In genomic region chr13:72629806-72630205, GRCm38 (mm10) we compare ENCODE assay signal across 11 mouse cellular contexts. TPM values are rescaled to one million over a fixed set of nuclear protein-coding genes. Genes with fewer than 3 reads are reported as not detected.
DNase-seq lines count a peak whose midpoint lies in the region; ATAC-seq and TF ChIP-seq lines count a peak whose summit lies in the region.
"Had no signal": no experiment of that assay in that cellular context is flagged by ENCODE, and none has a peak within 500 bp of the region (broad histone marks: within the 10 kb centered on the region; RNA-seq: fewer than 3 reads in every experiment).

No protein-coding gene starts in this region.

- peaks cover 50% of the 10 kb centered on the region for H3K4me1 ChIP-seq in forebrain, embryonic 10.5 days
- peaks cover 31% of the 10 kb centered on the region for H3K4me1 ChIP-seq in forebrain, embryonic 15.5 days
- H3K4me1 ChIP-seq in ES-E14 (ENCODE audit: control insufficient read depth in 2 of 2, insufficient read depth in 2 of 2, low read length in 2 of 2, poor library complexity in 1 of 2): peaks cover 0 to 8% of the 10 kb centered on the region in 2 experiments; a peak in 1 of 4 replicates
- H3K4me1 ChIP-seq in hindbrain, embryonic 10.5 days (replicated peaks): peaks cover 93% of the 10 kb centered on the region
- peaks cover 30% of the 10 kb centered on the region for H3K4me1 ChIP-seq in midbrain, embryonic 14.5 days (ENCODE audit: control insufficient read depth, insufficient read depth, low read length)

- peak overlapping the region; percentile 65 for H3K4me3 ChIP-seq in forebrain, embryonic 10.5 days
- H3K4me3 ChIP-seq in forebrain, embryonic 15.5 days: no peak overlapping the region
- H3K4me3 ChIP-seq in ES-E14 (ENCODE audit: insufficient read depth in 1 of 2, low read depth in 1 of 2, low read length in 2 of 2, poor library complexity in 1 of 2, severe bottlenecking in 1 of 2): peak overlapping the region; percentile 5 to 16; a peak in 3 of 4 replicates
- H3K4me3 ChIP-seq in hindbrain, embryonic 10.5 days: peak overlapping the region; percentile 91
- peak overlapping the region; percentile 75 for H3K4me3 ChIP-seq in midbrain, embryonic 14.5 days (replicated peaks; ENCODE audit: low read depth, low read length)

- H3K4me2 ChIP-seq in forebrain, embryonic 15.5 days (replicated peaks): no peak overlapping the region
- peak overlapping the region; percentile 79 for H3K4me2 ChIP-seq in midbrain, embryonic 14.5 days (ENCODE audit: low read length)

- H3K9ac ChIP-seq in forebrain, embryonic 15.5 days (replicated peaks): no peak overlapping the region
- H3K9ac ChIP-seq in ES-E14 (ENCODE audit: insufficient read depth, low read depth, low read length, poor library complexity, severe bottlenecking): no peak overlapping the region
- peak overlapping the region; percentile 92 for H3K9ac ChIP-seq in midbrain, embryonic 14.5 days (replicated peaks; ENCODE audit: low read length)

- no peaks in the 10 kb centered on the region for H3K9me3 ChIP-seq in forebrain, embryonic 10.5 days
- H3K9me3 ChIP-seq in forebrain, embryonic 15.5 days: no peaks in the 10 kb centered on the region
- no peaks in the 10 kb centered on the region for H3K9me3 ChIP-seq in ES-E14 (ENCODE audit: control insufficient read depth, insufficient read depth, low read depth, low read length)
- no peaks in the 10 kb centered on the region for H3K9me3 ChIP-seq in hindbrain, embryonic 10.5 days
- H3K9me3 ChIP-seq in midbrain, embryonic 14.5 days (ENCODE audit: control insufficient read depth, low read length): no peaks in the 10 kb centered on the region

- ATAC-seq in forebrain, embryonic 15.5 days (replicated peaks): no peak
- ATAC-seq in midbrain, embryonic 14.5 days (ENCODE audit: low FRiP score, low TSS enrichment): no peak

- H3K36me3 ChIP-seq in forebrain, embryonic 10.5 days (replicated peaks): no peaks in the 10 kb centered on the region
- H3K36me3 ChIP-seq in forebrain, embryonic 15.5 days: no peaks in the 10 kb centered on the region
- no peaks in the 10 kb centered on the region for H3K36me3 ChIP-seq in ES-E14 (ENCODE audit: control insufficient read depth, insufficient read depth, low read length, poor library complexity, severe bottlenecking)
- peaks cover 30% of the 10 kb centered on the region for H3K36me3 ChIP-seq in hindbrain, embryonic 10.5 days
- H3K36me3 ChIP-seq in midbrain, embryonic 14.5 days (ENCODE audit: control insufficient read depth, insufficient read depth, low read length): peaks cover 28% of the 10 kb centered on the region

- WGBS in forebrain, embryonic 10.5 days: under 1% methylated on average over 13 of the region's 13 CpGs
- WGBS in forebrain, embryonic 15.5 days: 1% methylated on average over 13 of the region's 13 CpGs
- under 1% methylated on average over 13 of the region's 13 CpGs for WGBS in hindbrain, embryonic 10.5 days
- 1% methylated on average over 13 of the region's 13 CpGs for WGBS in midbrain, embryonic 14.5 days

- in situ Hi-C loops in ES-E14 (cut with MboI; ENCODE audit: low sequenced_read_pairs in 2 of 2, unreplicated experiment in 2 of 2): loop anchor here (5.0 kb wide), 3 partner anchors 632 to 673 kb away; partner anchors contain the start of genes Irx4 (in 2 of the 2) and Irx1 (in 1 of the 2)

- peak overlapping the region; percentile 80; the same call in 1 of the 2 replicates for H3K27ac ChIP-seq in forebrain, embryonic 10.5 days
- H3K27ac ChIP-seq in forebrain, embryonic 15.5 days (replicated peaks): no peak overlapping the region
- H3K27ac ChIP-seq in ES-E14 (ENCODE audit: insufficient read depth, low read depth, low read length, poor library complexity, severe bottlenecking): no peak overlapping the region
- peak overlapping the region; percentile 98 for H3K27ac ChIP-seq in hindbrain, embryonic 10.5 days
- peak overlapping the region; percentile 94 for H3K27ac ChIP-seq in midbrain, embryonic 14.5 days (replicated peaks; ENCODE audit: low read depth, low read length)

- DNase-seq in forebrain, embryonic 10.5 days (ENCODE audit: extremely low spot score, low spot score): no peak
- peak; percentile 11 for DNase-seq in ES-E14 (ENCODE audit: low read depth, low spot score)
- peak; percentile 57 for DNase-seq in hindbrain, embryonic 10.5 days (ENCODE audit: low spot score)
- peak; percentile 71 for DNase-seq in midbrain, embryonic 14.5 days
- no peak for DNase-seq in frontal cortex, postnatal 10 days (ENCODE audit: low spot score in 2 of 2)
- no peak for DNase-seq in urinary bladder, postnatal 36 days (ENCODE audit: low spot score in 2 of 2)
- no peak for DNase-seq in urinary bladder, postnatal 25 days (ENCODE audit: low spot score)
- DNase-seq: B cell, adult 2 months; gastrocnemius, postnatal 10 days had no signal

- H3K27me3 ChIP-seq in forebrain, embryonic 10.5 days (ENCODE audit: poor library complexity, severe bottlenecking): peaks cover 100% of the 10 kb centered on the region
- H3K27me3 ChIP-seq in forebrain, embryonic 15.5 days: peaks cover 93% of the 10 kb centered on the region
- peaks cover 98% of the 10 kb centered on the region for H3K27me3 ChIP-seq in hindbrain, embryonic 10.5 days (ENCODE audit: insufficient read depth, poor library complexity, severe bottlenecking)
- peaks cover 14% of the 10 kb centered on the region for H3K27me3 ChIP-seq in midbrain, embryonic 14.5 days (ENCODE audit: control insufficient read depth, insufficient read depth, low read length)

TF ChIP-seq in ES-E14, 5 proteins besides CTCF, POLR2A, EP300 and RAD21:
- TF ChIP-seq CHD2 (IDR thresholded peaks at IDR 0.05; ENCODE audit: low read depth, low read length) (no peak), ZC3H11A (IDR thresholded peaks at IDR 0.05; ENCODE audit: borderline replicate concordance, low read depth, low read length) (no peak), HCFC1 (IDR thresholded peaks at IDR 0.05; ENCODE audit: borderline replicate concordance, insufficient read depth, low read length) (no peak), MAFK (IDR thresholded peaks at IDR 0.05; ENCODE audit: insufficient read depth, low read depth, low read length) (no peak), ZNF384 (IDR thresholded peaks at IDR 0.05; ENCODE audit: low read depth, low read length) (no peak)

RNA-seq across cellular contexts. Expression of gene Irx2, which starts 1.2 kb away (rescaled TPM):
- 1.1 and 1.9 TPM in 2 replicates for polyA plus RNA-seq in forebrain, embryonic 10.5 days (2016; fragmentation: Nextera tagmentation; extraction: Ambion mirVana)
- polyA plus RNA-seq in forebrain, embryonic 15.5 days (2015; fragmentation: Nextera tagmentation; extraction: Ambion mirVana): 0.90 and 1.4 TPM in 2 replicates
- 1.7 and 5.2 TPM in 2 replicates for total RNA-seq in ES-E14 (2012; rRNA removed)
- 38.1 and 50.5 TPM in 2 replicates for polyA plus RNA-seq in hindbrain, embryonic 10.5 days (2016; fragmentation: Nextera tagmentation; extraction: Ambion mirVana)
- 57.1 and 64.8 TPM in 2 replicates for polyA plus RNA-seq in midbrain, embryonic 14.5 days (2014; fragmentation: Nextera tagmentation; extraction: Ambion mirVana)
- total RNA-seq: liver, adult 2 months had no signal
- polyA plus RNA-seq: liver, adult 2 months had no signal

Comparison
In these comparisons a context has a peak if more than half of its experiments do, and no peak if none do; other contexts are left out.
1. H3K27ac ChIP-seq: peak in forebrain, embryonic 10.5 days (single experiment), hindbrain, embryonic 10.5 days (single experiment) and midbrain, embryonic 14.5 days (single experiment); none in forebrain, embryonic 15.5 days (single experiment) and ES-E14 (single experiment).
2. DNase-seq: peak in ES-E14 (single experiment), hindbrain, embryonic 10.5 days (single experiment) and midbrain, embryonic 14.5 days (single experiment); none in forebrain, embryonic 10.5 days (single experiment), frontal cortex, postnatal 10 days (0 of 2), urinary bladder, postnatal 36 days (0 of 2) and urinary bladder, postnatal 25 days (single experiment).
3. RNA of gene Irx2, which starts 1.2 kb away (polyA plus RNA-seq): 57.1 to 64.8 TPM in midbrain, embryonic 14.5 days and 38.1 to 50.5 TPM in hindbrain, embryonic 10.5 days; 1.1 to 1.9 TPM in forebrain, embryonic 10.5 days and 0.90 to 1.4 TPM in forebrain, embryonic 15.5 days; every median in the first group is over 10 times any median in the second.